In genomic region chr2:63473699-63474098, GRCm38 (mm10) we compare ENCODE assay signal across 8 mouse cellular contexts.
DNase-seq lines count a peak whose midpoint lies in the region; ATAC-seq lines count a peak whose summit lies in the region.

No protein-coding gene starts in this region.

- no peaks in the 10 kb centered on the region for H3K4me1 ChIP-seq in heart, embryonic 10.5 days
- no peaks in the 10 kb centered on the region for H3K4me1 ChIP-seq in embryonic facial prominence, embryonic 11.5 days (ENCODE audit: control insufficient read depth, insufficient read depth, low read length)
- H3K4me1 ChIP-seq in kidney, embryonic 14.5 days (ENCODE audit: control insufficient read depth, insufficient read depth, low read length) = no peaks in the 10 kb centered on the region

- ATAC-seq in embryonic facial prominence, embryonic 11.5 days (replicated peaks; ENCODE audit: insufficient number of reproducible peaks, low FRiP score, low TSS enrichment, low read depth) = no peak
- peak; percentile 81; the same call in 1 of the 2 replicates for ATAC-seq in kidney, embryonic 14.5 days (ENCODE audit: low FRiP score, low TSS enrichment)
- ATAC-seq in megakaryocyte, adult 5-6 weeks (ENCODE audit: poor library complexity, severe bottlenecking) = no peak

- no peaks in the 10 kb centered on the region for H3K36me3 ChIP-seq in heart, embryonic 10.5 days
- H3K36me3 ChIP-seq in embryonic facial prominence, embryonic 11.5 days (replicated peaks; ENCODE audit: control insufficient read depth, insufficient read depth, low read depth, low read length) = no peaks in the 10 kb centered on the region
- H3K36me3 ChIP-seq in kidney, embryonic 14.5 days (ENCODE audit: control insufficient read depth, insufficient read depth, low read length) = no peaks in the 10 kb centered on the region

- H3K27ac ChIP-seq in heart, embryonic 10.5 days = no peak overlapping the region
- no peak overlapping the region for H3K27ac ChIP-seq in embryonic facial prominence, embryonic 11.5 days (replicated peaks; ENCODE audit: low read depth, low read length)
- H3K27ac ChIP-seq in kidney, embryonic 14.5 days (ENCODE audit: low read depth, low read length) = no peak overlapping the region

- no peak overlapping the region for H3K4me3 ChIP-seq in heart, embryonic 10.5 days
- no peak overlapping the region for H3K4me3 ChIP-seq in embryonic facial prominence, embryonic 11.5 days (ENCODE audit: low read depth, low read length)
- H3K4me3 ChIP-seq in kidney, embryonic 14.5 days (ENCODE audit: low read length) = no peak overlapping the region

- DNase-seq in heart, postnatal 4 days = peak; percentile 49
- no peak for DNase-seq in heart, embryonic 10.5 days (ENCODE audit: low spot score)
- DNase-seq in MN1 (ENCODE audit: low spot score) = peak; percentile 64
- DNase-seq in embryonic facial prominence, embryonic 11.5 days (ENCODE audit: low spot score) = peak; percentile 76
- DNase-seq in lung, postnatal 14 days = peak; percentile 6
- peak; percentile 6 for DNase-seq in skeletal muscle tissue, adult 2 months (ENCODE audit: low read depth, low spot score)

- 33% methylated on average over 2 of the region's 2 CpGs for WGBS in heart, embryonic 10.5 days
- WGBS in embryonic facial prominence, embryonic 11.5 days = 29% methylated on average over 2 of the region's 2 CpGs
- WGBS in kidney, embryonic 14.5 days = 16% methylated on average over 2 of the region's 2 CpGs

- H3K9me3 ChIP-seq in heart, embryonic 10.5 days = no peaks in the 10 kb centered on the region
- H3K9me3 ChIP-seq in embryonic facial prominence, embryonic 11.5 days (replicated peaks; ENCODE audit: control insufficient read depth, low read length) = no peaks in the 10 kb centered on the region
- H3K9me3 ChIP-seq in kidney, embryonic 14.5 days (ENCODE audit: control insufficient read depth, low read length) = no peaks in the 10 kb centered on the region

- no peak overlapping the region for H3K4me2 ChIP-seq in embryonic facial prominence, embryonic 11.5 days (ENCODE audit: low read depth, low read length)
- no peak overlapping the region for H3K4me2 ChIP-seq in kidney, embryonic 14.5 days (replicated peaks; ENCODE audit: low read depth, low read length)

- H3K27me3 ChIP-seq in heart, embryonic 10.5 days (ENCODE audit: insufficient read depth, poor library complexity, severe bottlenecking) = no peaks in the 10 kb centered on the region
- H3K27me3 ChIP-seq in embryonic facial prominence, embryonic 11.5 days (ENCODE audit: control insufficient read depth, insufficient read depth, low read length) = no peaks in the 10 kb centered on the region
- no peaks in the 10 kb centered on the region for H3K27me3 ChIP-seq in kidney, embryonic 14.5 days (ENCODE audit: control insufficient read depth, insufficient read depth, low read length)

- no peak overlapping the region for H3K9ac ChIP-seq in embryonic facial prominence, embryonic 11.5 days (replicated peaks; ENCODE audit: low read length)
- H3K9ac ChIP-seq in kidney, embryonic 14.5 days (ENCODE audit: low read depth, low read length) = no peak overlapping the region
